Mouse (Mus musculus) liver, adult 2 months (tissue): Measurements from ENCODE around the gene Cyp2c69. TPM values are rescaled to one million over a fixed set of nuclear protein-coding genes. Genes with fewer than 3 reads are reported as not detected.
A peak's percentile ranks its signal among the peaks of the same experiment; 100 is the strongest.
"Not testable (repeated sequence)": the region's sequence is repeated elsewhere in the genome, so short reads cannot be mapped to it uniquely, and the experiment has no call there.

Experiments
- DNase-seq: peaks from one replicate; pipeline ENCODE4 v3.0.0-alpha.2; 2011; ENCODE audit warnings: low read depth, low spot score; ENCODE audit errors: extremely low read depth
- H3K27ac ChIP-seq: fragments of 200-500 bp; replicated peaks from 2 replicates; pipeline ENCODE4 v1.5.1; 2012; ENCODE audit warnings: low read depth, mild to moderate bottlenecking, control low read depth, inconsistent platforms, low read length; ENCODE audit not compliant: insufficient read depth
- H3K27me3 ChIP-seq: fragments of 200-500 bp; 2 replicates; pipeline ENCODE4 v1.6.1; 2012; ENCODE audit warnings: mild to moderate bottlenecking, moderate library complexity, low read length, inconsistent platforms; ENCODE audit not compliant: control insufficient read depth, insufficient read depth
- H3K36me3 ChIP-seq: fragments of 200-500 bp; 2 replicates; pipeline ENCODE4 v1.6.1; 2012; ENCODE audit warnings: low read length, inconsistent platforms; ENCODE audit not compliant: control insufficient read depth, insufficient read depth
- H3K4me1 ChIP-seq: fragments of 200-500 bp; 2 replicates; pipeline ENCODE4 v1.6.1; 2011; ENCODE audit warnings: low read length; ENCODE audit not compliant: control insufficient read depth, insufficient read depth
- H3K4me3 ChIP-seq: fragments of 200-500 bp; 2 replicates; pipeline ENCODE4 v1.5.1; 2011; ENCODE audit warnings: low read depth, mild to moderate bottlenecking, control low read depth, low read length, moderate library complexity; ENCODE audit not compliant: insufficient read depth
- H3K79me2 ChIP-seq: fragments of 200-500 bp; 2 replicates; pipeline ENCODE4 v1.6.1; 2012; ENCODE audit warnings: inconsistent platforms, mild to moderate bottlenecking, low read length, moderate library complexity; ENCODE audit not compliant: control insufficient read depth, insufficient read depth
- H3K9ac ChIP-seq: fragments of 200-500 bp; 2 replicates; pipeline ENCODE4 v1.6.1; 2012; ENCODE audit warnings: low read depth, mild to moderate bottlenecking, control low read depth, inconsistent platforms, low read length
- WGBS: fragments of 180-500 bp; shearing (Covaris S2); methylation state at CpG from one replicate; pipeline ENCODE4 v1.1.7; 2018; 5-methylcytosine and 5-hydroxymethylcytosine counted together
- polyA plus RNA-seq: library from polyadenylated mRNA; depleted of rRNA; stranded (reverse); fragments of >200 nt; gene quantifications from 2 replicates; pipeline ENCODE4 v1.2.3, GENCODE M21; 2012; rRNA removed
- total RNA-seq: library from RNA; depleted of rRNA; stranded (reverse); fragments of >200 nt; gene quantifications from 2 replicates; pipeline ENCODE4 v1.2.3, GENCODE M21; 2014; rRNA removed

The Cyp2c69 gene
- total and polyA plus RNA-seq, 2 experiments: 457 to 1,265 TPM

DNA sequence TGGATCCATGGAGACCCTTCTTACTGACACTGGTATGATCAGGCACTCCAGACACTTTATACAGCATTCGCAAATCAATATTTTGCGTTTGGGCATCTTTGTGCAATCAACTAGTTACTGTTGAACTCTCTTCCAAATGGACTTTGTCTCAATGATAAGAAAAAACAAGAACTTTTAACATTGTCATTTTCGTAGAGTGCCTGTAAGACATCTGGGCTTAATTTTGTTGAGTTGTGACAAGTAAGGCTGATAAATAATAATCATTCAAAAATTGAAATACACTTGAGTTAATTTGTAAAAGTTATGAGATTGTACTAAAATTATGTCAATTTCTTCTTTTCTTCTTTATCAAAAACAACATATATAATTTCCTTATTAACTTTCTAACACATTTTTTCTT is 73.9 kb downstream of the Cyp2c69 start, which contains the start of gene Cyp2c40:
Gene Cyp2c40, minus strand, starts transcription at position 101 of the 400 bp plus-strand sequence.
- not testable (repeated sequence) for H3K36me3 ChIP-seq, H3K4me1 ChIP-seq, H3K79me2 ChIP-seq, H3K9ac ChIP-seq, H3K27ac ChIP-seq, H3K27me3 ChIP-seq
- H3K4me3 ChIP-seq: peak within 1 kb of the TSS; percentile 52; the same call in 1 of the 2 replicates
- WGBS: 15% methylated on average over 3 of the region's 3 CpGs
- peak; percentile 50 for DNase-seq

Other genes with a start within 250 kb of the Cyp2c69 start
- gene Cyp2c67, start 237.7 kb downstream of the Cyp2c69 start, total RNA-seq: 237 and 255 TPM in 2 replicates
- 41.7 and 44.0 TPM in 2 replicates for gene Cyp2c67, start 237.7 kb downstream of the Cyp2c69 start, polyA plus RNA-seq
- 643 and 696 TPM in 2 replicates for gene Cyp2c68, start 145.7 kb downstream of the Cyp2c69 start, total RNA-seq
- 243 and 307 TPM in 2 replicates for gene Cyp2c68, start 145.7 kb downstream of the Cyp2c69 start, polyA plus RNA-seq
- 781 and 1,012 TPM in 2 replicates for gene Cyp2c40, start 74.0 kb downstream of the Cyp2c69 start, total RNA-seq
- gene Cyp2c40, start 74.0 kb downstream of the Cyp2c69 start, polyA plus RNA-seq: 334 and 395 TPM in 2 replicates
- gene Cyp2c37, start 105.6 kb upstream of the Cyp2c69 start, total RNA-seq: 819 and 1,307 TPM in 2 replicates
- 391 and 435 TPM in 2 replicates for gene Cyp2c37, start 105.6 kb upstream of the Cyp2c69 start, polyA plus RNA-seq
- gene Cyp2c54, start 187.0 kb upstream of the Cyp2c69 start, total RNA-seq: 572 and 995 TPM in 2 replicates
- gene Cyp2c54, start 187.0 kb upstream of the Cyp2c69 start, polyA plus RNA-seq: 179 and 234 TPM in 2 replicates
- gene Cyp2c50, start 202.9 kb upstream of the Cyp2c69 start, total RNA-seq: 1,134 and 2,041 TPM in 2 replicates
- 617 and 644 TPM in 2 replicates for gene Cyp2c50, start 202.9 kb upstream of the Cyp2c69 start, polyA plus RNA-seq